Comparison of ENCODE assay signal across 35 mouse cellular contexts in genomic region chr6:92876121-92876520, GRCm38 (mm10). TPM values are rescaled to one million over a fixed set of nuclear protein-coding genes. Genes with fewer than 3 reads are reported as not detected.
DNase-seq lines count a peak whose midpoint lies in the region; ATAC-seq and TF ChIP-seq lines count a peak whose summit lies in the region.
"Had no signal": no experiment of that assay in that cellular context is flagged by ENCODE, and none has a peak within 500 bp of the region (broad histone marks: within the 10 kb centered on the region; RNA-seq: fewer than 3 reads in every experiment).

No protein-coding gene starts in this region.

- H3K27ac ChIP-seq in heart, embryonic 16.5 days (ENCODE audit: low read length) = 0 out of 2 replicates have a peak overlapping the region, but pooled peaks have one; percentile 20
- peak overlapping the region; percentile 57 for H3K27ac ChIP-seq in lung, postnatal 0 days (ENCODE audit: low read length)
- no peak overlapping the region for H3K27ac ChIP-seq in neural tube, embryonic 15.5 days (replicated peaks)
- H3K27ac ChIP-seq: hindbrain, embryonic 10.5 days; hindbrain, embryonic 15.5 days; kidney, embryonic 15.5 days; liver, embryonic 14.5 days had no signal

- WGBS in heart, embryonic 16.5 days = 44% methylated on average over 5 of the region's 5 CpGs
- 26% methylated on average over 5 of the region's 5 CpGs for WGBS in lung, postnatal 0 days
- WGBS in neural tube, embryonic 15.5 days = 83% methylated on average over 5 of the region's 5 CpGs

- peaks cover 41% of the 10 kb centered on the region for H3K36me3 ChIP-seq in heart, embryonic 16.5 days (ENCODE audit: control insufficient read depth, insufficient read depth)
- H3K36me3 ChIP-seq in lung, postnatal 0 days (ENCODE audit: insufficient read depth, low read length) = peaks cover 28% of the 10 kb centered on the region
- H3K36me3 ChIP-seq in neural tube, embryonic 15.5 days = no peaks in the 10 kb centered on the region
- H3K36me3 ChIP-seq: hindbrain, embryonic 15.5 days had no signal

- H3K9ac ChIP-seq in heart, embryonic 16.5 days (ENCODE audit: low read length) = no peak overlapping the region
- no peak overlapping the region for H3K9ac ChIP-seq in lung, postnatal 0 days (replicated peaks; ENCODE audit: low read depth)
- no peak overlapping the region for H3K9ac ChIP-seq in neural tube, embryonic 15.5 days (replicated peaks)
- H3K9ac ChIP-seq: hindbrain, embryonic 15.5 days; kidney, embryonic 15.5 days; liver, embryonic 14.5 days had no signal

- peak; percentile 45; the same call in 1 of the 2 replicates for TF ChIP-seq EP300 in lung, postnatal 0 days (IDR thresholded peaks at IDR 0.05)

- H3K27me3 ChIP-seq in heart, embryonic 16.5 days (ENCODE audit: control insufficient read depth, insufficient read depth, low read length) = no peaks in the 10 kb centered on the region
- H3K27me3 ChIP-seq in lung, postnatal 0 days (replicated peaks; ENCODE audit: insufficient read depth, low read length) = no peaks in the 10 kb centered on the region
- no peaks in the 10 kb centered on the region for H3K27me3 ChIP-seq in neural tube, embryonic 15.5 days (replicated peaks)
- H3K27me3 ChIP-seq: hindbrain, embryonic 15.5 days; kidney, embryonic 15.5 days; Patski had no signal

- H3K4me3 ChIP-seq in heart, embryonic 16.5 days (ENCODE audit: low read length) = no peak overlapping the region
- no peak overlapping the region for H3K4me3 ChIP-seq in lung, postnatal 0 days (ENCODE audit: low read depth, low read length)
- no peak overlapping the region for H3K4me3 ChIP-seq in neural tube, embryonic 15.5 days (replicated peaks)
- H3K4me3 ChIP-seq: erythroblast, embryonic 14.5 days; hindbrain, embryonic 10.5 days; hindbrain, embryonic 15.5 days; kidney, embryonic 15.5 days had no signal

- TF ChIP-seq CTCF in lung, postnatal 0 days (IDR thresholded peaks at IDR 0.05) = no peak

- ATAC-seq in heart, embryonic 16.5 days (replicated peaks; ENCODE audit: extremely low read depth, insufficient read depth, low FRiP score) = no peak; the same call in 1 of the 2 replicates
- peak; percentile 44 for ATAC-seq in lung, postnatal 0 days
- no peak for ATAC-seq in neural tube, embryonic 15.5 days (ENCODE audit: low FRiP score)
- ATAC-seq: forebrain, embryonic 16.5 days; inflammation-experienced regulatory T-cells, adult 6 months; midbrain, embryonic 16.5 days; Patski had no signal

- peaks cover 10% of the 10 kb centered on the region for H3K4me1 ChIP-seq in heart, embryonic 16.5 days (ENCODE audit: control insufficient read depth, insufficient read depth, low read length)
- H3K4me1 ChIP-seq in lung, postnatal 0 days (ENCODE audit: insufficient read depth, low read depth, low read length) = peaks cover 6% of the 10 kb centered on the region; the same call in 1 of the 2 replicates
- 0 out of 2 replicates have a peak, but pooled peaks cover 2% of the 10 kb centered on the region for H3K4me1 ChIP-seq in neural tube, embryonic 15.5 days
- H3K4me1 ChIP-seq: hindbrain, embryonic 10.5 days; hindbrain, embryonic 15.5 days had no signal

- 0 out of 2 replicates have a peak, but pooled peaks cover 2% of the 10 kb centered on the region for H3K9me3 ChIP-seq in heart, embryonic 16.5 days (replicated peaks; ENCODE audit: control insufficient read depth, low read length)
- H3K9me3 ChIP-seq in lung, postnatal 0 days (ENCODE audit: low read length) = no peaks in the 10 kb centered on the region
- H3K9me3 ChIP-seq in neural tube, embryonic 15.5 days (replicated peaks) = no peaks in the 10 kb centered on the region
- H3K9me3 ChIP-seq: hindbrain, embryonic 10.5 days; hindbrain, embryonic 15.5 days; kidney, embryonic 15.5 days had no signal

- peak; percentile 78 for DNase-seq in heart, adult 11 months
- no peak for DNase-seq in heart, postnatal 14 days
- no peak for DNase-seq in heart, postnatal 25 days (ENCODE audit: low spot score)
- DNase-seq in lung, postnatal 0 days (ENCODE audit: low spot score) = peak; percentile 48
- DNase-seq in lung, postnatal 14 days = no peak
- DNase-seq: adrenal gland, postnatal 10 days; cerebellum, adult 11-12 months; cerebellum, adult 9-11 months; kidney, adult 18-20 months; kidney, postnatal 25 days; liver; right cerebral cortex, adult 18-20 months; spleen, adult 18-20 months; thymus, adult 18-20 months; thymus, postnatal 25 days had no signal

- no peak overlapping the region for H3K4me2 ChIP-seq in heart, embryonic 16.5 days (ENCODE audit: low read depth, low read length)
- no peak overlapping the region for H3K4me2 ChIP-seq in lung, postnatal 0 days (replicated peaks; ENCODE audit: low read depth, low read length)
- H3K4me2 ChIP-seq in neural tube, embryonic 15.5 days = no peak overlapping the region
- H3K4me2 ChIP-seq: hindbrain, embryonic 15.5 days; kidney, embryonic 15.5 days; midbrain, embryonic 11.5 days had no signal

- intact Hi-C loops in heart, postnatal 14 days (cut with DNase I) = loop anchor here (10.0 kb wide), 2 partner anchors 569 to 669 kb away; no protein-coding TSS in a partner anchor
- intact Hi-C loops in heart, postnatal 25 days (cut with DNase I) = loop anchor here (2.0 to 5.0 kb wide), 2 partner anchors 67 to 89 kb away; partner anchors contain the start of gene Adamts9

RNA-seq across cellular contexts. Expression of gene Gm15737, which starts 7.0 kb away (rescaled TPM):
- total RNA-seq in heart, postnatal 14 days (2021) = under 1 TPM; 0.36 to 0.37 TPM
- 0.31 and 0.34 TPM in 2 replicates for polyA plus RNA-seq in heart, embryonic 16.5 days (2015; fragmentation: Nextera tagmentation; extraction: Ambion mirVana)
- total RNA-seq in heart, postnatal 25 days (2021) = under 1 TPM; 0.29 to 0.39 TPM
- 0.05 TPM in 2 replicates for polyA plus RNA-seq in lung, postnatal 0 days (2015; fragmentation: Nextera tagmentation; extraction: Ambion mirVana)
- not detected in 2 replicates for polyA plus RNA-seq in neural tube, embryonic 15.5 days (2015; fragmentation: Nextera tagmentation; extraction: Ambion mirVana)
- total RNA-seq: adrenal gland, postnatal 10 days; layer of hippocampus, adult 18-20 months; layer of hippocampus, postnatal 10 days; left cerebral cortex, adult 18-20 months; left cerebral cortex, postnatal 14 days; megakaryocyte, adult 5-6 weeks; MEL had no signal
- polyA plus RNA-seq: erythroblast, embryonic 14.5 days; forebrain, embryonic 11.5 days; forebrain, embryonic 16.5 days; hindbrain, embryonic 15.5 days; inflammation-experienced regulatory T-cells, adult 6 months; liver, embryonic 14.5 days; midbrain, embryonic 11.5 days; midbrain, embryonic 16.5 days; neural tube, embryonic 11.5 days had no signal

RNA-seq across cellular contexts. Expression of gene A730049H05Rik, which starts 59.8 kb away (rescaled TPM):
- total RNA-seq in heart, postnatal 14 days (2021) = under 1 TPM; 0.12 to 0.22 TPM
- 2.3 and 2.5 TPM in 2 replicates for polyA plus RNA-seq in heart, embryonic 16.5 days (2015; fragmentation: Nextera tagmentation; extraction: Ambion mirVana)
- total RNA-seq in heart, postnatal 25 days (2021) = under 1 TPM in 1 of 2 experiments, not detected in 1; 0.10 TPM
- polyA plus RNA-seq in lung, postnatal 0 days (2015; fragmentation: Nextera tagmentation; extraction: Ambion mirVana) = 1.4 and 1.5 TPM in 2 replicates
- 0.36 and 0.68 TPM in 2 replicates for polyA plus RNA-seq in neural tube, embryonic 15.5 days (2015; fragmentation: Nextera tagmentation; extraction: Ambion mirVana)
- total RNA-seq: left cerebral cortex, adult 18-20 months; left cerebral cortex, postnatal 14 days; megakaryocyte, adult 5-6 weeks; MEL had no signal
- polyA plus RNA-seq: erythroblast, embryonic 14.5 days; neural tube, embryonic 11.5 days had no signal

Comparison
In these comparisons a context has a peak if more than half of its experiments do, and no peak if none do; other contexts are left out.
1. DNase-seq: peak in heart, adult 11 months (single experiment) and lung, postnatal 0 days (single experiment); none in heart, postnatal 14 days (0 of 2), heart, postnatal 25 days (single experiment) and lung, postnatal 14 days (single experiment).